Mouse (Mus musculus) erythroblast, embryonic 14.5 days (primary cell): ENCODE measurements around the gene Baz2b.

Source experiments
- GATA1 ChIP-seq: IDR thresholded peaks from 2 replicates; pipeline ENCODE4 v1.6.1; 2012; ENCODE audit warnings: low read length, inconsistent platforms, mixed read lengths
- TAL1 ChIP-seq: IDR thresholded peaks from 3 replicates; pipeline ENCODE4 v1.6.1; 2012; ENCODE audit warnings: low read length, inconsistent platforms, mixed read lengths

GRCm38 (mm10) chr2:60205795-60206194, 3.8 kb downstream of the Baz2b start:
- TF ChIP-seq TAL1, result no peak
- no peak for TF ChIP-seq GATA1
